Mouse (Mus musculus): ENCODE measurements around the gene Lnx2. TPM values are rescaled to one million over a fixed set of nuclear protein-coding genes. Genes with fewer than 3 reads are reported as not detected.

Gene Lnx2
- 61.6 and 71.3 TPM in 2 replicates for polyA plus RNA-seq (2012; rRNA removed)

DNA sequence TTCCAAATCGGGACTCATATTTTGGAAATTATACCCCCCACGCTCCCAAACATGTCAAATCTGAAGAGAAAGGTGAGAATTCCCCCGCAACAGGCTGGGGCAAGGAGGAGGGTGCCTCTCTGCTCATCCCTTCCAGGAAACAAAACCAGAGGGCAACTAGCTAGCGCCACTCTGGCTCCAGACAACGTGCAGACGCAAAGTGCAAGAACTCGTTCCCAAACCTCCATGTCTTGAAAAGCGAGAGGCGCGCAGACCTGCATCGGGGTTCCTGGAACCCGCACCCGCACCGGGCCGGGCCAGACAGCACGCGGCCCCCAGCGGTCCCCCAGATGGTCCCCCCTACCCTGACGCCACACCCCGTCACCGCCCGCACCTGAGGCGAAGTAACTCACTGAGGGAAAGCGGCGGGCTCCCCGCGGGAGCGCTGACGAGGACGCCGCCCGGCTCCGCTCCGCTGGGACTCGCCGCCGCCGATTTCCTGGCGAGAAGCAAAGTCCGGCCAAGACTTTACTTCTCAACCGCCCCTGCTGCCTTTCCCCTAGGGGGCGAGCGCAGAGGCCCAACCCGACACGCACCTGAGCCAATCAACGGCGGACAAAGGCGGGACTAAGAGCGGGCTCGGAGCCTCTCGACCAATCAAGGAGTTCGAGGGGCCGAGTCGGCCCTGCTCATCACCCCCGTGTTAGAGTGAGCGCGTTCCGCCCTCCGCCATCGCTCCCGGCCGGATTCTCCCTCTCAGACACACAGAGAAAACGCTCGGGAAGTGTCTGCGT, at the start of gene Lnx2:
Gene Lnx2 (minus strand): TSS at position 561 of the 773 bp plus-strand sequence.

DNA sequence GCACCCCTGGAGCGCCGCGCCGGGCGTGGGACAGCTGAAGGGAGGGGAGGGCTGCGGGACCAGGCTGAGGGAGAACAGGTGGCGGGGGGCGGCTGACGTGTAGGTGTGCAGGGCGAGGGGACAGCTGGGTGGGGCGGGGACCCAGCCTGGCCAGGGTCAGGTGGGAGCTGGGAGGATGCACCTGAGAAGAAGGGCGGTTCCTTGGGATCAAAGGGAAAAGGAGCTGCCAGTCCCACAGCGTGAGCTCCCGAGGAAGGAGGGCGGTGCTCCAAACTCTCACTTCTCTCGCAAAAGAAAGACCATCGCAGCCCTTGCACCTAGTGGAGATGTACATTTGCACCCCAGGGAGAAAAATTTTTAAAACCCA, 396 bp upstream of the Lnx2 start, which contains the start of gene Polr1d:
Gene Polr1d (plus strand): TSS at position 252 of the 367 bp plus-strand sequence.

Other genes starting within 250 kb of the Lnx2 start
- gene Rpl21, start 243.7 kb downstream of the Lnx2 start, polyA plus RNA-seq (2012; rRNA removed), result 26.6 and 53.7 TPM in 2 replicates
- 23.0 and 26.9 TPM in 2 replicates for gene Rasl11a, start 231.5 kb downstream of the Lnx2 start, polyA plus RNA-seq (2012; rRNA removed)
- gene Gtf3a, start 127.9 kb downstream of the Lnx2 start, polyA plus RNA-seq (2012; rRNA removed), result 123 and 144 TPM in 2 replicates
- 10.7 and 12.8 TPM in 2 replicates for gene Mtif3, start 112.8 kb downstream of the Lnx2 start, polyA plus RNA-seq (2012; rRNA removed)
- 51.1 and 53.7 TPM in 2 replicates for gene Polr1d, start 464 bp upstream of the Lnx2 start, polyA plus RNA-seq (2012; rRNA removed)
- gene Gsx1, start 112.1 kb upstream of the Lnx2 start, polyA plus RNA-seq (2012; rRNA removed), result 0.08 TPM in 1 of 2 replicates, not detected in the other
- 0.14 and 0.26 TPM in 2 replicates for gene Pdx1, start 193.4 kb upstream of the Lnx2 start, polyA plus RNA-seq (2012; rRNA removed)
- 0.12 TPM in 1 of 2 replicates, not detected in the other for gene Cdx2, start 230.7 kb upstream of the Lnx2 start, polyA plus RNA-seq (2012; rRNA removed)
- 0.47 TPM in 1 of 2 replicates, not detected in the other for gene Urad, start 245.9 kb upstream of the Lnx2 start, polyA plus RNA-seq (2012; rRNA removed)